Comparison of ENCODE assay signal across 9 mouse cellular contexts in genomic region chr19:6529265-6529985, GRCm38 (mm10). TPM values are rescaled to one million over a fixed set of nuclear protein-coding genes. Genes with fewer than 3 reads are reported as not detected.
DNase-seq lines count a peak whose midpoint lies in the region; ATAC-seq and TF ChIP-seq lines count a peak whose summit lies in the region.
"Had no signal": no experiment of that assay in that cellular context is flagged by ENCODE, and none has a peak within 500 bp of the region (broad histone marks: within the 10 kb centered on the region; RNA-seq: fewer than 3 reads in every experiment).

No protein-coding gene starts in this region.

- TF ChIP-seq CTCF in intestine, postnatal 0 days (IDR thresholded peaks at IDR 0.05; ENCODE audit: low read depth) = no peak

- ATAC-seq in intestine, embryonic 15.5 days = peak; percentile 69
- ATAC-seq in intestine, postnatal 0 days = no peak
- peak; percentile 41; the same call in 1 of the 2 replicates for ATAC-seq in forebrain, embryonic 14.5 days
- ATAC-seq in megakaryocyte-erythroid progenitor cell, adult 5-6 weeks (replicated peaks; ENCODE audit: low FRiP score, low TSS enrichment, poor library complexity, severe bottlenecking) = no peak

- H3K4me1 ChIP-seq in intestine, embryonic 15.5 days (replicated peaks) = peaks cover 16% of the 10 kb centered on the region
- H3K4me1 ChIP-seq in intestine, postnatal 0 days (replicated peaks; ENCODE audit: control insufficient read depth, insufficient read depth, low read length) = no peaks in the 10 kb centered on the region
- H3K4me1 ChIP-seq in forebrain, embryonic 14.5 days (ENCODE audit: control insufficient read depth, insufficient read depth, low read length) = peaks cover 32% of the 10 kb centered on the region

- H3K9me3 ChIP-seq in intestine, embryonic 15.5 days = no peaks in the 10 kb centered on the region
- no peaks in the 10 kb centered on the region for H3K9me3 ChIP-seq in intestine, postnatal 0 days (ENCODE audit: control insufficient read depth)
- H3K9me3 ChIP-seq in forebrain, embryonic 14.5 days (replicated peaks; ENCODE audit: control insufficient read depth, low read length) = no peaks in the 10 kb centered on the region

- peaks cover 29% of the 10 kb centered on the region for H3K27me3 ChIP-seq in intestine, embryonic 15.5 days (replicated peaks)
- peaks cover 49% of the 10 kb centered on the region for H3K27me3 ChIP-seq in intestine, postnatal 0 days (replicated peaks; ENCODE audit: control insufficient read depth, insufficient read depth, low read length)
- no peaks in the 10 kb centered on the region for H3K27me3 ChIP-seq in forebrain, embryonic 14.5 days (replicated peaks; ENCODE audit: control insufficient read depth, insufficient read depth, low read length)

- no peak overlapping the region for H3K27ac ChIP-seq in intestine, embryonic 15.5 days
- H3K27ac ChIP-seq in intestine, postnatal 0 days (ENCODE audit: low read depth, low read length) = no peak overlapping the region
- H3K27ac ChIP-seq in forebrain, embryonic 14.5 days (ENCODE audit: low read depth, low read length) = 0 out of 2 replicates have a peak overlapping the region, but pooled peaks have one; percentile 9

- no peak overlapping the region for H3K4me3 ChIP-seq in intestine, embryonic 15.5 days (replicated peaks)
- no peak overlapping the region for H3K4me3 ChIP-seq in intestine, postnatal 0 days (ENCODE audit: low read depth, low read length)
- H3K4me3 ChIP-seq in forebrain, embryonic 14.5 days (ENCODE audit: low read depth, low read length) = 0 out of 2 replicates have a peak overlapping the region, but pooled peaks have one; percentile 15

- H3K4me2 ChIP-seq in intestine, embryonic 15.5 days (replicated peaks) = no peak overlapping the region
- no peak overlapping the region for H3K4me2 ChIP-seq in intestine, postnatal 0 days (replicated peaks; ENCODE audit: low read depth)
- peak overlapping the region; percentile 78 for H3K4me2 ChIP-seq in forebrain, embryonic 14.5 days (ENCODE audit: low read length)

- peak; percentile 78 for DNase-seq in forebrain, embryonic 14.5 days (ENCODE audit: low spot score)
- DNase-seq in kidney, postnatal 10 days = peak; percentile 57
- DNase-seq in neural tube, embryonic 10.5 days (ENCODE audit: extremely low spot score, low spot score) = peak; percentile 19
- no peak for DNase-seq in urinary bladder, postnatal 25 days (ENCODE audit: low spot score)
- no peak for DNase-seq in natural killer cell, adult 2 months (ENCODE audit: low spot score in 2 of 2)

- WGBS in intestine, embryonic 15.5 days = 64% methylated on average over 14 of the region's 14 CpGs
- 68% methylated on average over 14 of the region's 14 CpGs for WGBS in intestine, postnatal 0 days
- 56% methylated on average over 14 of the region's 14 CpGs for WGBS in forebrain, embryonic 14.5 days

- no peak overlapping the region for H3K9ac ChIP-seq in intestine, embryonic 15.5 days
- H3K9ac ChIP-seq in intestine, postnatal 0 days (ENCODE audit: low read depth, low read length) = no peak overlapping the region
- H3K9ac ChIP-seq in forebrain, embryonic 14.5 days (ENCODE audit: low read length) = no peak overlapping the region

- no peaks in the 10 kb centered on the region for H3K36me3 ChIP-seq in intestine, embryonic 15.5 days
- H3K36me3 ChIP-seq in intestine, postnatal 0 days (ENCODE audit: control insufficient read depth, insufficient read depth) = no peaks in the 10 kb centered on the region
- peaks cover 16% of the 10 kb centered on the region; the same call in 1 of the 2 replicates for H3K36me3 ChIP-seq in forebrain, embryonic 14.5 days (ENCODE audit: control insufficient read depth, insufficient read depth, low read length)

RNA-seq across cellular contexts. Expression of gene Slc22a12, which starts 13.4 kb away (rescaled TPM):
- polyA plus RNA-seq in intestine, embryonic 15.5 days (2015; fragmentation: Nextera tagmentation; extraction: Ambion mirVana) = 0.13 TPM in 1 of 2 replicates, not detected in the other
- polyA plus RNA-seq in intestine, postnatal 0 days (2015; fragmentation: Nextera tagmentation; extraction: Ambion mirVana) = not detected in 2 replicates
- not detected in 2 replicates for polyA plus RNA-seq in forebrain, embryonic 14.5 days (2014; fragmentation: Nextera tagmentation; extraction: Ambion mirVana)
- not detected in 2 replicates for total RNA-seq in megakaryocyte-erythroid progenitor cell, adult 5-6 weeks (2014; fragmentation: Nextera tagmentation)
- total RNA-seq in megakaryocyte-erythroid progenitor cell, adult 5-6 weeks (2017) = not detected in 2 replicates
- polyA plus RNA-seq: intestine, embryonic 14.5 days had no signal

Comparison
In these comparisons a context has a peak if more than half of its experiments do, and no peak if none do; other contexts are left out.
1. ATAC-seq: peak in intestine, embryonic 15.5 days (single experiment) and forebrain, embryonic 14.5 days (single experiment); none in intestine, postnatal 0 days (single experiment) and megakaryocyte-erythroid progenitor cell, adult 5-6 weeks (single experiment).
2. DNase-seq: peak in forebrain, embryonic 14.5 days (single experiment), kidney, postnatal 10 days (single experiment) and neural tube, embryonic 10.5 days (single experiment); none in urinary bladder, postnatal 25 days (single experiment) and natural killer cell, adult 2 months (0 of 2).